Comparison of ENCODE assay signal across 8 mouse cellular contexts in genomic region chr7:34393215-34393614, GRCm38 (mm10). TPM values are rescaled to one million over a fixed set of nuclear protein-coding genes. Genes with fewer than 3 reads are reported as not detected.
DNase-seq lines count a peak whose midpoint lies in the region; ATAC-seq and TF ChIP-seq lines count a peak whose summit lies in the region.

TSS of gene Lsm14a (minus strand) at chr7:34393315.

- no peak within 1 kb of the TSS for H3K4me2 ChIP-seq in lung, embryonic 15.5 days
- no peak within 1 kb of the TSS for H3K4me2 ChIP-seq in embryonic facial prominence, embryonic 14.5 days (ENCODE audit: low read depth, low read length)
- no peak within 1 kb of the TSS for H3K4me2 ChIP-seq in heart, postnatal 0 days (ENCODE audit: low read depth, low read length)
- H3K4me2 ChIP-seq in neural tube, embryonic 15.5 days, result no peak within 1 kb of the TSS

- no peak for DNase-seq in lung, postnatal 14 days
- DNase-seq in embryonic facial prominence, embryonic 14.5 days (ENCODE audit: low spot score), result no peak
- no peak for DNase-seq in heart, postnatal 0 days (ENCODE audit: low spot score)
- DNase-seq in limb, embryonic 10.5 days (ENCODE audit: low spot score), result no peak
- no peak for DNase-seq in right cerebral cortex, postnatal 14 days
- DNase-seq in kidney, postnatal 4 days, result no peak

- no peaks in the 10 kb centered on the region for H3K9me3 ChIP-seq in lung, embryonic 15.5 days
- H3K9me3 ChIP-seq in embryonic facial prominence, embryonic 14.5 days (ENCODE audit: control insufficient read depth, low read length), result no peaks in the 10 kb centered on the region
- H3K9me3 ChIP-seq in heart, postnatal 0 days (replicated peaks; ENCODE audit: control insufficient read depth, low read length), result no peaks in the 10 kb centered on the region
- no peaks in the 10 kb centered on the region for H3K9me3 ChIP-seq in limb, embryonic 10.5 days (replicated peaks)
- no peaks in the 10 kb centered on the region for H3K9me3 ChIP-seq in neural tube, embryonic 15.5 days (replicated peaks)

- no peaks in the 10 kb centered on the region for H3K27me3 ChIP-seq in lung, embryonic 15.5 days
- no peaks in the 10 kb centered on the region for H3K27me3 ChIP-seq in embryonic facial prominence, embryonic 14.5 days (replicated peaks; ENCODE audit: control insufficient read depth, insufficient read depth, low read length)
- H3K27me3 ChIP-seq in heart, postnatal 0 days (ENCODE audit: control insufficient read depth, insufficient read depth, low read length), result no peaks in the 10 kb centered on the region
- H3K27me3 ChIP-seq in limb, embryonic 10.5 days (ENCODE audit: low read depth, poor library complexity, severe bottlenecking), result no peaks in the 10 kb centered on the region
- no peaks in the 10 kb centered on the region for H3K27me3 ChIP-seq in neural tube, embryonic 15.5 days (replicated peaks)

- H3K9ac ChIP-seq in lung, embryonic 15.5 days, result no peak within 1 kb of the TSS
- H3K9ac ChIP-seq in embryonic facial prominence, embryonic 14.5 days (ENCODE audit: low read depth, low read length), result no peak within 1 kb of the TSS
- H3K9ac ChIP-seq in heart, postnatal 0 days (replicated peaks; ENCODE audit: low read depth, low read length), result no peak within 1 kb of the TSS
- H3K9ac ChIP-seq in neural tube, embryonic 15.5 days (replicated peaks), result no peak within 1 kb of the TSS

- no peak for TF ChIP-seq EP300 in heart, postnatal 0 days (IDR thresholded peaks at IDR 0.05; ENCODE audit: low read depth)

- H3K27ac ChIP-seq in lung, embryonic 15.5 days, result no peak within 1 kb of the TSS
- H3K27ac ChIP-seq in embryonic facial prominence, embryonic 14.5 days (replicated peaks; ENCODE audit: low read depth, low read length), result no peak within 1 kb of the TSS
- no peak within 1 kb of the TSS for H3K27ac ChIP-seq in heart, postnatal 0 days (ENCODE audit: low read depth)
- H3K27ac ChIP-seq in limb, embryonic 10.5 days, result no peak within 1 kb of the TSS
- peak within 1 kb of the TSS; percentile 23; the same call in 1 of the 2 replicates for H3K27ac ChIP-seq in neural tube, embryonic 15.5 days (replicated peaks)

- TF ChIP-seq CTCF in heart, postnatal 0 days (IDR thresholded peaks at IDR 0.05; ENCODE audit: low read depth), result no peak

- no peak for ATAC-seq in lung, embryonic 15.5 days (ENCODE audit: borderline replicate concordance, extremely low read depth, low FRiP score, low TSS enrichment)
- ATAC-seq in embryonic facial prominence, embryonic 14.5 days (ENCODE audit: low read depth), result no peak
- ATAC-seq in heart, postnatal 0 days (ENCODE audit: insufficient read depth, low read depth), result no peak
- ATAC-seq in neural tube, embryonic 15.5 days (ENCODE audit: low FRiP score), result no peak

- no peaks in the 10 kb centered on the region for H3K36me3 ChIP-seq in lung, embryonic 15.5 days
- no peaks in the 10 kb centered on the region for H3K36me3 ChIP-seq in embryonic facial prominence, embryonic 14.5 days (ENCODE audit: control insufficient read depth, insufficient read depth, low read length)
- H3K36me3 ChIP-seq in heart, postnatal 0 days (replicated peaks; ENCODE audit: control insufficient read depth, insufficient read depth, low read length), result no peaks in the 10 kb centered on the region
- no peaks in the 10 kb centered on the region for H3K36me3 ChIP-seq in limb, embryonic 10.5 days
- no peaks in the 10 kb centered on the region for H3K36me3 ChIP-seq in neural tube, embryonic 15.5 days

- H3K4me1 ChIP-seq in lung, embryonic 15.5 days, result peaks cover 13% of the 10 kb centered on the region
- peaks cover 11% of the 10 kb centered on the region for H3K4me1 ChIP-seq in embryonic facial prominence, embryonic 14.5 days (ENCODE audit: control insufficient read depth, insufficient read depth, low read length)
- no peaks in the 10 kb centered on the region for H3K4me1 ChIP-seq in heart, postnatal 0 days (ENCODE audit: control insufficient read depth, insufficient read depth)
- H3K4me1 ChIP-seq in limb, embryonic 10.5 days, result peaks cover 14% of the 10 kb centered on the region
- peaks cover 13% of the 10 kb centered on the region for H3K4me1 ChIP-seq in neural tube, embryonic 15.5 days

- H3K4me3 ChIP-seq in lung, embryonic 15.5 days, result no peak within 1 kb of the TSS
- no peak within 1 kb of the TSS for H3K4me3 ChIP-seq in embryonic facial prominence, embryonic 14.5 days (ENCODE audit: low read depth, low read length)
- no peak within 1 kb of the TSS for H3K4me3 ChIP-seq in heart, postnatal 0 days (ENCODE audit: low read depth, low read length)
- no peak within 1 kb of the TSS for H3K4me3 ChIP-seq in limb, embryonic 10.5 days
- no peak within 1 kb of the TSS for H3K4me3 ChIP-seq in neural tube, embryonic 15.5 days (replicated peaks)

RNA-seq across cellular contexts. Expression of gene Lsm14a, which starts in this region (rescaled TPM):
- 94.9 and 98.5 TPM in 2 replicates for polyA plus RNA-seq in lung, embryonic 15.5 days (2015; fragmentation: Nextera tagmentation; extraction: Ambion mirVana)
- 62.7 and 63.4 TPM in 2 replicates for polyA plus RNA-seq in embryonic facial prominence, embryonic 14.5 days (2014; fragmentation: Nextera tagmentation; extraction: Ambion mirVana)
- 41.4 and 57.2 TPM in 2 replicates for total RNA-seq in heart, postnatal 0 days (2014; rRNA removed; ENCODE audit: low replicate concordance)
- polyA plus RNA-seq in heart, postnatal 0 days (2015; fragmentation: Nextera tagmentation; extraction: Ambion mirVana), result 40.7 and 44.7 TPM in 2 replicates
- 91.6 and 96.3 TPM in 2 replicates for polyA plus RNA-seq in limb, embryonic 10.5 days (2016; fragmentation: Nextera tagmentation; extraction: Ambion mirVana)
- polyA plus RNA-seq in neural tube, embryonic 15.5 days (2015; fragmentation: Nextera tagmentation; extraction: Ambion mirVana), result 47.5 and 59.2 TPM in 2 replicates
